Mouse (Mus musculus) adrenal gland (tissue): ENCODE data around the gene Esd.

Experiments
- intact Hi-C: fragments of 180-260 bp; cut with DNase I; formaldehyde crosslinking; loops from one replicate; pipeline ENCODE4 v1.15.1; 2025
- long read RNA-seq, 2 experiments: library from polyadenylated mRNA; unstranded; transcript quantifications; one replicate each; pipeline ENCODE4 v2.0.0; 2020; ENCODE audit warnings: borderline replicate concordance in 1 of 2; ENCODE audit not compliant: insufficient replicate concordance in 1 of 2

The Esd gene
- long read RNA-seq, experiment 1, transcript Esd-207 (9 exons, 1,117 nt), result minor isoform, 47 of 730 reads
- long read RNA-seq, experiment 1, transcript Esd-201 (9 exons, 1,988 nt), result major isoform, 564 of 730 reads
- long read RNA-seq, experiment 1, partial matches to known transcripts, result 84 of 730 reads
- long read RNA-seq, experiment 1, other reads (novel, unspliced or antisense), result 32 of 730 reads
- long read RNA-seq, experiment 2, transcript Esd-201 (9 exons, 1,988 nt), result major isoform, 242 of 306 reads
- long read RNA-seq, experiment 2, transcript Esd-207 (9 exons, 1,117 nt), result minor isoform, 12 of 306 reads
- long read RNA-seq, experiment 2, transcript Esd-208 (8 exons, 853 nt), result minor isoform, 5 of 306 reads
- long read RNA-seq, experiment 2, partial matches to known transcripts, result 32 of 306 reads
- long read RNA-seq, experiment 2, other reads (novel, unspliced or antisense), result 14 of 306 reads

DNA sequence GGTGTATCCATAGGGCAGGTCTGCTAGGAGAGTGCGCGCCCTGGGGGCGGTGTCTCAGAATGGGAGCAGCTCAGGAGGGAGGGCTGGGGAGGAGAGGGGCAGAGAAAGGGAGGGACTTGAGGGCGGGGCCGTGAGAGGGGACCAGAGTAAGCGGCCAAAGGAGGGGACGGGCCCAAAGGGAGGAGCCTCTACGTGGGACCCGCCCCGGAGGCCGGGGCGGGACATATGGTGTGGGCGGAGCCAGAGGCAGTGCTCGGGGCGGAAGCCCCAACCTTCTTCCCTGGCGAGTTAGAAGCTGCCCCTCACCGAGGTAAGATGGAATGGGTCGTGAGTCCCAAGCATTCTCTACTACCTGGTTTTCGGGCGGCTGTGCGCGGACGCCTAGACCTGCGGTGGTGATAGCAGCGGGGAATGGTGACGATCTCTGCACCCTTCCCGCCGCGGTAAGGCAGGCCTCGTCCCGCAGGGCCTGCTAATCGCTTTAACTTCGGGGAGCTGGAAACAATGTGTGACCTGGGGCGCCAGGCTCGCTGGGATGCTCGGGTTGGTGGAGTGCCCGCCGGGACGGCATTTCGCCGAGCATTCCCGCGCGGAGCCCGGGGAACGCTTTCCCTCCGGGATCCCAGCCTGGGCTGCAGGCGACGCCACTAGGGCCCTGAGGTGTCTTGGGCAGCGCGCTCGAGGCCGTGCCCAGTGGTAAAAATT lies at the start of gene Esd:
Gene Esd, plus strand, starts transcription at position 219 of the 705 bp plus-strand sequence.
- intact Hi-C loops, result no loop called here

DNA sequence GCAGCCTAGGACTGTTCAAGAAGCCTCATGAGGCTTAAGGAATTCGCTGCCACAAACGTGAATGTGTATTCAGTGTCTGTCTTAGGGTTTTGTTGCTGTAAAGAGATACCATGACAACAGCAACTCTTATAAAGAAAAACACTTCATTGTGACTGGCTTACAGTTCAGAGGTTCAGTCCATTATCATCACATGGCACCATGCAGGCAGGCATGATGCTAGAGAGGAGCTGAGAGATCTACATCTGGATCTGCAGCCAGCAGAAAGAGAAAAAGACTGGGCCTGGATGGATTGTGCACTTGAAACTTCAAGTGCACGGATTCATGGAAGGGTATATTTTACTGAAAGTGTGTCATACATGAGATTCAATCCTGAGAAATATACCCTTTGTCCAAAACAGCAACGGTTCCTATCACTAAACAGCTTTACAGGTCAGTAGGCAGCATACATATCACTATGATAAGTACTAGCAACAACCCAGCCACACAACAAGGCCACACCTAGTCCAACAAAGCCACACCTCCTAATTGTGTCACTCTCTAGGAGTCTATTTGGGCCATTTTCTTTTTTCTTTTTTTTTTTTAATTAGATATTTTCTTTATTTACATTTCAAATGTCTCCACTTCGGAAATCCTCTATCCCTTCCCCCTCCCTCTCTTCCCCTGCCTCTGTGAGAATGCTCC lies 47.7 kb upstream of the Esd start:
- intact Hi-C loops, result no loop called here

GRCm38 (mm10) chr14:74691963-74692362 lies 40.1 kb upstream of the Esd start:
- intact Hi-C loops, result no loop called here

- intact Hi-C loops, result no loop called here
Measured at GRCm38 (mm10) chr14:74696766-74697165, 35.3 kb upstream of the Esd start.

- intact Hi-C loops, result no loop called here
Measured at GRCm38 (mm10) chr14:74697432-74697831, 34.7 kb upstream of the Esd start.

DNA sequence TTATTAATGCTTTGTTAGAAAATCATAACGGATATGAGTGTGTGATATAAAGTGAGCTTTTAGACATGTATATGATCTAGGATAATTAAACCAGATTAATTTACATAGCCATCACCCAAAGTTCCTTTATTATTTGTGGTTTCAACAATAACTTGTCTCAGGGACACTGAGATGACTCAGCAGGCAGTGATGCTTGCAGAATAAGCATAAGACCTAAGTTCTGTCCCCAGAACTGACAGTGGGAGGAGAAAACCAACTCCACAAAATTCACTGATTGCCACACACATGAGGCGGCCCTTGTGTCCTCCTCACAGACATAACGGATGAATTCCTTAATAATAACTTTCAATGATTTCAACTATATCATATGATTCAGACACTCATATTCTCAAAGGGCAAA lies 32.9 kb upstream of the Esd start:
- intact Hi-C loops, result no loop called here

- intact Hi-C loops, result no loop called here
Measured at GRCm38 (mm10) chr14:74703930-74704329, 28.2 kb upstream of the Esd start.

DNA sequence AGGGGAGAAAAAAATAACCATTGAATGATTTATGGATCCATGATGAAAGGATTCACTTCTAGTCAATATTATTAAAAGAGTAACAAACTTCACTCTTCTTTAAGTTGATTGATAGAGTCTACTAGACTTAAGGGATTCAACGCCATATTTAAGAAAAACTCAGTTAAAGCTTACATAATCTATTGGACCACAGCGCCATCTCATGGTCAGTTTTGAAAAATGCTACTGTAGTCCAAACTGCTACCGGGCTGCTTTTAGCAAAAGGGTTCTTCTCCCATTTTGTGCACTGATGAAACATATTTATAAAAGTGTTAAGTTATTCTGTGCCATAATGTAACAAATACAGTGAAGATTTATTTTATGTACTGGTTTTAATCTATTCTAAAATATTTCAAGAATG lies 23.0 kb upstream of the Esd start:
- intact Hi-C loops, result loop anchor here (5.0 kb wide), 3 partner anchors 72 to 932 kb away; no protein-coding TSS in a partner anchor

GRCm38 (mm10) chr14:74723541-74723940 lies 8.6 kb upstream of the Esd start:
- intact Hi-C loops, result no loop called here

DNA sequence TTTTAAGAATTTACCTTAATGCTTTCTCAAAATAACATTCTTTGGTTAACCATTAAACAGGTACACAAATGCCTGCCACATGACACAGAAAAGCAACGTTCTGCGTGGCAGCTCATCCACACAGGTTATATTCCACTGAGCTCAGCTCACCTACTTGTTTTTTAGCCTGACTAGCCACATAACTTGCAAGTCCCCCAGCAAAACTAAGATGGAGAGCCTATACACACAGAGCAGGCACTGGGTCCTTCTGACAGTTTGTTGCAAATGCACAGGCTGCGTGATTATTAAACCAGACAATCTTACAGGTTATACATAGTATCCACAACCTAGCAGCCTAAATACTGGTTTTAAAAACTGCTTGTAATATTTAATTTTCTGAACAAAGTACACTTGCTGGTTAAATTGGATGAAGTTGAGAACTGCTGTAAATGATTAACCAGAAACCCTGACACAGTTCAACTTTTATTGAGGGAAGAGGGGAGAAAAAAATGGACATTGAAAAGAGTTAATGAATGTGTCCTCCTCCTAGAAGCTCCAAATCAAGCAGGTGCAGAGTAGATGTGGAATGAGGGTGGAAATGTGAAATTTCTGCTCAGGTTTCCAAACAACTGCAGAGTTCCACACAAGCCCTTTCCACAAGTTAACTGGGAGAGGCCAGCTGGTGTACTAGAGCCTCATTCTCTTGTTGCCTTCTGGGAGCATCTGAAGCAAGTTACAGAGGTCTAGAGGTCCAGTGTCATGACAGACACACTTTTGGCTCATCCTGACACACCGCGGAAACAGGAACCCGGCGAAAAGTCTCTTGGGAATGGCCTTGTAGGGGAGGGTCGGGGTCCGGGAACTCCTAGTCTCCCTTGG lies 647 bp upstream of the Esd start:
- intact Hi-C loops, result no loop called here

- intact Hi-C loops, result no loop called here
Measured at GRCm38 (mm10) chr14:74733397-74733796, 1.3 kb downstream of the Esd start.

DNA sequence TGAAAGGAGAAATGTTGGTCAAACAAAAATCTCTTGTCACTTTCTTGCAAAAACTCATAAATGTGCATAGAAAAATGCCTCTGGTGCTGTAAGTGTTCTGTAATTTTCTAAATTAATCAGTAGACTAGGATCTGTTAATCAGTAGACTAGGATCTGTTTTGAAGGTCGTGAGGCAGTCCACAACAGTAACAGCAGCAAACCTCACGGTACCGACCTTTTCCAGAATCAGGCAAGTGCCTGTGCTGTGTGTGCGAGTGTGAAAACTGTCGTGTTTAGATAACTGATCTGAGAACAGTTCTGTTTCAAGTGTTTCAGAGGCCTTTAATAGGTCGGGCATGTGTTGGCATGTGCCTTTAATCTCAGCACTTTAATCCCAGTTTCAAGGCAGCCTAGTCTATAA lies 3.4 kb downstream of the Esd start:
- intact Hi-C loops, result no loop called here

DNA sequence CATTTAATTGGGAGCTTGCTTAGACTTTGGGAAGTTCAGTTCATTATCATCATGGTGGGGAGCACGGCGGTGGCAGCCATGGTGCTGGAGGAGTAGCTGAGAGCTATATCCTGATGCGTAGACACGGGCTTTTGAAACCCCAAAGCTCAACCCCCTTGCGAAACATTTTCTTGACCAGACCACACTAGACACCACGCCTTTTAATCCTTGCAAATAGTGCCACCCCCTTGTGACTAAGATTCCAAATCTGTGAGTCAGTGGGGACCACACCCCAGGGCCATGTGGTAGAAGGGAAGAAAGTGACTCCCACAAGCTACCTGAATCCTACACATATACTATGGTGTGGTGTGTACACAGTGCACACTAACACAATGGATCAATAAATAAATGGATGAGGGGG lies 4.8 kb downstream of the Esd start:
- intact Hi-C loops, result no loop called here

DNA sequence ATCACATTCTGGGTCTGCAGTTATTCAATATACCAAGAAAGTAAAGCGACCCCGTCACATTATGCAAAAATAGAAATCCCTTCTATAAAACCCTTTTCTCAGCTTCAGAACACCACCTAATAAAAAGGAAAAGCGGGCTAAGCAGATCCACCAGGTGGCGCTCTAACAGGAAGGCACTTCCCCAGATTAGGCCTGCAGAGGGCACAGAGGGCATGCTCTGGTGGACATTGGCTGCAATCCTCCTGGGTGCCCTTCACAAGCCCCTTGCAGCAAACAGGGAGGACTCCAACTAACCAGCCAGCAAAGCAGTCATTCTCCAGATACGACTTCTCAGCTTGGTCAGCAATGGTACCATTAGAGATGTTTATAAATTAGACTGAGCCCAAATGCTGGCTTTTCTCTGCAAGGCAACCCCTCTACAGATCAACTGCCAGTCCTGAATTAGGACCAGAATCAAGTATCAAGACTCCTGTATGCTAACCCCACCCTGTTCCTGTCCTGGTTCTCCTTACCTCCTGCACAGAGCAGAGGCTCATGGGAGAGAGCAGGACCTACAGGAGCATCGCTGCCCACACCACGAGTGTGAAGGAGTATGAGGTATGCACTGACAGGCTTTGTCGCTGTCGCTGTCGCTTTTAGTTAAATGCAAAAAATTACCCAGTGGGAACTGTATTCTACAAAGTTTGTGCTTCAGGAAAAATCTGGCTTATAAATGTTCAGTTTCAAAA lies 32.3 kb downstream of the Esd start:
- intact Hi-C loops, result loop anchor here (1.0 to 2.0 kb wide), 2 partner anchors 184 to 226 kb away; no protein-coding TSS in a partner anchor

DNA sequence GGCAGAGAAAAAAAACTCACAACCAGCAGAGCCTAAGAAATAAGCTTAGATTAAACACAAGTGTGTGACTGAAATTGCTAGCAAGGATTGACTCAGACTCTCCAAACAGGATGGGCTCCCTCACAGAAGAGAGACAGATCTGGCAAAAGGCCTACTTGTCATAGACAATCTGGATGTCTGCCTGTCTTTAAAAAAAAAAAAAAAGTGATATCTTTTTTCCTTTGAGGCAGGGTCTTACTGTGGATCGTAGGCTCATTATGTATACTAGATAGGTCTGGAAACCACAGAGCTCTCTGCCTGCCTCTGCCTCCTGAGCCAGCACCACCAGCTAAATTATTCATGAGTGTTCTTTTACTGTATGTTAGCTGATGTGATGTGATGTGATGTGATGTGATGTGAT lies 35.8 kb downstream of the Esd start:
- intact Hi-C loops, result no loop called here

GRCm38 (mm10) chr14:74774046-74774619 lies 42.0 kb downstream of the Esd start:
- intact Hi-C loops, result no loop called here

DNA sequence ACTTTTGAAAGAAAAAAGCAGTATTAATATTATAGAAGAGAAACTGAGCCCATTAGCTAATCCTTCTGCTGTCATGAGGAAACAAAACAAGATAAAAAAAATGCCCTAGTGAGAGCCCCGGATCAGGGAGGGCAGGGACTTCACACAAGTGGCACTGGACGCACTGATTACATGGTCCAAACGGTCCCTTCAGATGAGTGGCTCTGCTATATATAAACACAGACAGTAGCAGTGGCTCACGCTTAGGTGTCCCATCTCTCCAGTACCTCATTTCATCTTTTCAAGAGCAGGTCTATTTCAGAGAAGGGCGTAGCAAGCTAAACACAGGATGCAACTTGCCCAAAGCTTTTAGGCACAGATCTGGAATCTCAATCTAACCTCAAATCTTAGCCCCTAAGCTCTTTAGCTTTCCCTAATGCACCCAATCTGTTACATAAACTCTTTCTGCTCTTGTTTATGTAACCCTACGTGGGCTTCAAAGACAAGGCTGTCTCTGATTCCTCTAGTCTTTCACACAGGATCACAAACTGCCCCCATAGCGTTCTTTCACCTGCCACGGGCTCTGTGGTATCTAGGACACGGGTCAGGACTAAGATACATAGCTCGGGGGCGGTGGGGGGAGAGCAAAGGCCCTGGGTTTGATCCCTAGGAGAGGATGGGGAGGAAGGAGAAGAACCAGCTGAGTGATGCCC lies 52.3 kb downstream of the Esd start:
- intact Hi-C loops, result no loop called here

GRCm38 (mm10) chr14:74787717-74788116 lies 55.6 kb downstream of the Esd start:
- intact Hi-C loops, result no loop called here

- intact Hi-C loops, result no loop called here
Measured at GRCm38 (mm10) chr14:74788766-74789165, 56.7 kb downstream of the Esd start.
